Mouse (Mus musculus) midbrain, embryonic 11.5 days (tissue): ENCODE results near the gene Mrps18a. TPM values are rescaled to one million over a fixed set of nuclear protein-coding genes. Genes with fewer than 3 reads are reported as not detected.
A peak's percentile ranks its signal among the peaks of the same experiment; 100 is the strongest.

Experiments
- ATAC-seq: fragments of 200-750 bp; cut with Nextera tagmentation; 2 replicates; pipeline ENCODE4 v1.8.0; 2017; ENCODE audit warnings: moderate TSS enrichment, moderate library complexity; ENCODE audit not compliant: low FRiP score
- DNase-seq: peaks from one replicate; pipeline ENCODE4 v3.0.0; 2015; ENCODE audit warnings: low spot score; ENCODE audit errors: missing footprints
- H3K27ac ChIP-seq: fragments of 300-500 bp; sonication (generic); 2 replicates; pipeline ENCODE4 v1.5.1; 2014; ENCODE audit warnings: low read depth, low read length
- H3K27me3 ChIP-seq: fragments of 300-500 bp; sonication (generic); 2 replicates; pipeline ENCODE4 v1.6.1; 2014; ENCODE audit warnings: mild to moderate bottlenecking, low read length, moderate library complexity, mixed read lengths; ENCODE audit not compliant: control insufficient read depth, insufficient read depth
- H3K36me3 ChIP-seq: fragments of 300-500 bp; sonication (generic); 2 replicates; pipeline ENCODE4 v1.6.1; 2014; ENCODE audit warnings: mild to moderate bottlenecking, low read length, moderate library complexity, mixed read lengths; ENCODE audit not compliant: control insufficient read depth, insufficient read depth
- H3K4me1 ChIP-seq: fragments of 300-500 bp; sonication (generic); 2 replicates; pipeline ENCODE4 v1.6.1; 2014; ENCODE audit warnings: low read length; ENCODE audit not compliant: control insufficient read depth, insufficient read depth
- H3K4me2 ChIP-seq: fragments of 300-500 bp; sonication (generic); 2 replicates; pipeline ENCODE4 v1.6.1; 2014; ENCODE audit warnings: mild to moderate bottlenecking, moderate library complexity
- H3K4me3 ChIP-seq: fragments of 300-500 bp; sonication (generic); 2 replicates; pipeline ENCODE4 v1.5.1; 2014; ENCODE audit warnings: low read depth, low read length
- H3K9ac ChIP-seq: fragments of 300-500 bp; sonication (generic); 2 replicates; pipeline ENCODE4 v1.6.1; 2014; ENCODE audit warnings: low read length
- H3K9me3 ChIP-seq: fragments of 300-500 bp; sonication (generic); 2 replicates; pipeline ENCODE4 v1.6.1; 2016; ENCODE audit warnings: low read length; ENCODE audit not compliant: control insufficient read depth
- WGBS: fragments of 180-500 bp; shearing (Covaris S2); extraction: QIAGEN DNeasy Blood & Tissue Kit; methylation state at CpG from one replicate; pipeline ENCODE4 v1.1.7; 2014; 5-methylcytosine and 5-hydroxymethylcytosine counted together
- polyA plus RNA-seq: library from polyadenylated mRNA; unstranded; fragments of >200 nt; fragmentation: Nextera tagmentation; extraction: Ambion mirVana; gene quantifications from 2 replicates; pipeline ENCODE4 v1.2.1, GENCODE M21; 2014

Gene Mrps18a
- polyA plus RNA-seq, 1 experiment from 2014 or later = 119 TPM

DNA sequence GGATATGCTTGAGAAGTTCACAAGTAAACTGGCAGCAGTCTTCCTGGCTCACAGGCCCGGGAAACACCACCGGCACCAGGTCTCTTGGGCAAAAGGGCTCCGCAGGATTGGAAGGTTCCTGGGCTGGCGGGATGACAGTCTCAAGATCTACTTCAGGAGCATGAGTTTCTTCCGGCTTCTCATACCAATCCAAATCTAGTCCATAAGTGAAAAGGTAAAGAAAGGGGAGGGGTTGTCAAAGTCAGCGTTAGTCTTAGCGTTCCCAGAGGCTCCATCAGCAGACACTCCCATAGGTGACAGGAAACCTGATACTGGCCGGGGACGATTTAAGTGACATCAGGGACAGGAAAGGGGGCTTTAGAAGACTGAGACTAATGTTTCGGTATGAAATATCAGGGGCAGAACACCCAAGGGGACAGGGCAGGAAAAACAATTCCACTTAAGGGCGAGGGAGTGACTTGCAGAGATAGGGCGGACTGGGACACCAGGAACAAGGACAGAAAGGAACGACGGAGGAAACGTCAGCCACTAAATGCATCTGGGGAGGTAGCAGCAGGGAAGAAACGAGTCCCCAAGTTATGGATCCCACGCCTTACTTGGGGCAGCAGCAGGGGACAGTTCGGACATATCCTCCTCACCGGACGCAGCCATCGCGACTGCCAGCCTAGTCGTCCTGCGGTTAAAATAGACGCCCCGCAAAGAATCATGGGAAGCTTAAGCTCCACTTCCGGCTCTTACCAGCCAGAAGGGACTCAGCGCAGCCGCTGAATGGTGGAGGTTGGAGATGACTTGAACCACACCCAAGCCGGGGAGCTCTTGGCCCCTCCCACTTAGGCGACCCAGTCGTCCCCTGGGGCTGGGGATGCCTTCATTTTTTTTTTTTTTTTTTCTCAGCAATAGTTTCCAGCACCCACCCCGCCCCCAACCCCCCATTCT lies 42.3 kb downstream of the Mrps18a start, which contains the start of gene Mad2l1bp:
Mad2l1bp (minus strand) TSS at position 707 of the 936 bp plus-strand sequence.
- ATAC-seq = peak; percentile 93
- DNase-seq = peak; percentile 98
- Histone ChIP-seq H3K9ac (peak within 1 kb of the TSS; percentile 71), H3K4me3 (peak within 1 kb of the TSS; percentile 54), H3K27ac (no peak within 1 kb of the TSS), H3K9me3 (no peaks in the 10 kb centered on the region), H3K27me3 (no peaks in the 10 kb centered on the region), H3K36me3 (peaks cover 1% of the 10 kb centered on the region; the same call in 1 of the 2 replicates), H3K4me1 (peaks cover 5% of the 10 kb centered on the region), H3K4me2 (peak within 1 kb of the TSS; percentile 75)
- WGBS = 9% methylated on average over 33 of the region's 33 CpGs

DNA sequence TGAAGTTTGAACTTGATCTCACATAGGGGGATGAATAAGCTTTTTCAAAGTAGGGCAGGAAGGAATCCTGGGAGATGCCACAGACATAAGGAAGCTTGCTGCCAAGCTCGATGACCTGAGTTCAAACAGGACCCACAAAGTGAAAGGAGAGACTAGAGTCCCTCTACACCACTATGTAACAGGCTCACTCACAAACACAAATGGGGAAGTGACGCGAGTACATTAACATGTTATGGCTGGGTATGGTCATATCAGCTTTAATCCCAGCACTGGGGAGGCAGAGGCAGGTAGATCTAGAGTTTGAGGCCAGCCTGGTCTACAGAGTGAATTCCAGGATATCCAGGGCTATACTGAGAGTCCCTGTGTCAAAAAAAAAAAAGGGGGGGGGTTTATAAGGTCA lies 43.5 kb downstream of the Mrps18a start:
- peak; percentile 70 for DNase-seq
- Histone ChIP-seq H3K4me2 (no peak overlapping the region), H3K27ac (no peak overlapping the region), H3K9me3 (no peaks in the 10 kb centered on the region), H3K36me3 (no peaks in the 10 kb centered on the region), H3K4me3 (no peak overlapping the region), H3K9ac (no peak overlapping the region), H3K27me3 (no peaks in the 10 kb centered on the region), H3K4me1 (peaks cover 5% of the 10 kb centered on the region)
- ATAC-seq = no peak
- WGBS = 89% methylated on average over 3 of the region's 3 CpGs

DNA sequence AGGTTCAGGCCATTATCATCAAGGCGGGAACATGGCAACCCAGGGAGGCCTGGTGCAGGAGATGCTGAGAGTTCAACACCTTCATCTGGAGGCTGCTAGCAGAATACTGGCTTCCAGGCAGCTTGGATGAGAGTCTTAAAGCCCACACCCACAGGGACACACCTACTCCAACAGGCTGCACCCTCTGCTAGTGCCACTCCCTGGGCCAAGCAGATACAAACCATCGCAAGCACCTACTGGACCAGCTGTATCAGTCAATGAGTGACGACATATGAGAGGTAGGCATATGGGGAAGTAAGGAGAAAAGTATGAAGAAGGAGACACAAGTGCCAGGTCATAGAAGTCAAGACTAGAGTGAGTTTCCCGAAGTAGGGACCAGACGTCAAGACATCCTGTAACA lies 45.9 kb downstream of the Mrps18a start:
- WGBS = 82% methylated on average over 5 of the region's 5 CpGs
- no peak for ATAC-seq

DNA sequence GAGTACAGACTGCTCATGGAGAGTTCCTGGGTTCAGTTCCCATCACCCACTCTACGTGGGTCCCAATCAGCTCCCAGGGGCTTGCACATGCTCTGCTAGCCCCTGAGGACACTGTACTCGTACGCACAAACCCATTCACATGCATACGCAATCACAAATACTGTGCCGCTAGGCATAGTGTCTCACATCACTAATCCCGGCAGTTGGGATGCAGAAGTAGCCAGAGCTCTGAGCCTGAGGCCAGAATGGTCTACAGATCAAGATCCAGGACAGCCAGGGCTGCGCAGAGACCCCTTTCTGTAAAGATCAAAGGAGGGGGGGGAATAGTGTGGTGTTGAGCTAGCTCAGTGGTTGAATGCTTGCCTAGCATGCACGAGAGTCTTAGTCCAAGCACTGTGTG lies 46.3 kb downstream of the Mrps18a start:
- Histone ChIP-seq H3K27me3 (no peaks in the 10 kb centered on the region), H3K4me1 (peaks cover 18% of the 10 kb centered on the region), H3K4me3 (no peak overlapping the region), H3K36me3 (no peaks in the 10 kb centered on the region), H3K9ac (no peak overlapping the region), H3K9me3 (no peaks in the 10 kb centered on the region), H3K27ac (no peak overlapping the region), H3K4me2 (no peak overlapping the region)
- DNase-seq (no peak), ATAC-seq (no peak)
- 84% methylated on average over 8 of the region's 8 CpGs for WGBS

More for the DNA sequence above, 45.9 kb downstream of the Mrps18a start:
- H3K4me3 ChIP-seq = no peak overlapping the region
- H3K36me3 ChIP-seq = no peaks in the 10 kb centered on the region
- no peak for DNase-seq
- peaks cover 13% of the 10 kb centered on the region for H3K4me1 ChIP-seq
- no peak overlapping the region for H3K9ac ChIP-seq
- no peak overlapping the region for H3K4me2 ChIP-seq
- H3K27me3 ChIP-seq = no peaks in the 10 kb centered on the region
- no peaks in the 10 kb centered on the region for H3K9me3 ChIP-seq
- H3K27ac ChIP-seq = no peak overlapping the region

DNA sequence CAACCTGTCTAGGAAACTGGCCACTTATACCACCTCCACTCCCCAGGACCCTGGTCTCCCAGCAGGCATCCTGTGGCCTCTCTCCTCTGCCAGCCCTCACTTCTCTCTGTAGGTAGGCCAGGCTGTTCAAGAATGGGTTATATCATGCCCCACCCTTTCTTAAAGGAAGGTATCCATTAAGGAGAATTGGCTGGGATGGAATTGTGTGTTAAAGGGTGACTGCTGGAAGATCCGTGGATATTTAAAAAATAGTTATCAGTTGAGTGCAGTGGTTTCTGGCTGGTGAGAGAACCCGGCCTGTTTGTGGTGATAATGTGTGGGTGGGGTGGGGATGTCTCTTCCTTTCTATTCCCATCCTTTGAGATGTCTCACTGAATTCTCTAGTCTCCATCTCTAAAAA lies 48.5 kb downstream of the Mrps18a start:
- H3K4me2 ChIP-seq = no peak overlapping the region
- ATAC-seq (no peak), DNase-seq (no peak)
- WGBS = 69% methylated on average over 2 of the region's 2 CpGs
- no peak overlapping the region for H3K27ac ChIP-seq
- no peak overlapping the region for H3K9ac ChIP-seq
- H3K4me1 ChIP-seq = peaks cover 15% of the 10 kb centered on the region
- H3K9me3 ChIP-seq = no peaks in the 10 kb centered on the region
- no peaks in the 10 kb centered on the region; the same call in 1 of the 2 replicates for H3K36me3 ChIP-seq
- H3K4me3 ChIP-seq = no peak overlapping the region
- H3K27me3 ChIP-seq = no peaks in the 10 kb centered on the region

DNA sequence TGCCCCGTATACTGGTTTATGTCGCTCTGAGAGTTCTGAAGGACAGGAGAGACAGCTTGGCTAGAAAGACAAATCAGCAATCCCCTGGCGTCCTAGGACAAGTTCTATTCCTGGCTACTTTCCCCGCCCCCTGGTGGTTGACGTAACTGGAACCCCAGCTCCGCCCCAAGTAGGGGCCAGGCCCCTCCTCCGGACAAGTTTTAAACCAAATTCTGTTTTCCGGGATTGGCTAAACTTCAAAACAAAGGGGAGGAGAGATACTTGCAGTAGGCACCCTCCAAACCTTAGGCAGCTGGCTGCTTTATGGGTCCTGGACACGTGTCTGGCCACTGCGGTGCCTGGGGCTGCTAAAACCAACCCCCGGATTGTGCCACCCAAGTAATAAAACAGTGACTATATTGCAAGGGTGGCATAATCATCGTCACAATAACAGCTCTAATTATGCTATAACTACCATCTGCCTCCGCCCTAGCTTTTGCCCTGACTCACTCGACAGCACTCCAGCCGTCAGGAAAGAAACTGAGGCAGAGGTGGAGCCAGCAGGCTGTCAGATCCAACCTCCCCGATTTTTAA lies 49.4 kb downstream of the Mrps18a start:
- peak; percentile 96 for DNase-seq
- peak; percentile 65 for ATAC-seq
- Histone ChIP-seq H3K27me3 (no peaks in the 10 kb centered on the region), H3K4me3 (peak overlapping the region; percentile 64), H3K36me3 (peaks cover 3% of the 10 kb centered on the region; the same call in 1 of the 2 replicates), H3K27ac (peak overlapping the region; percentile 49), H3K4me1 (peaks cover 15% of the 10 kb centered on the region), H3K4me2 (peak overlapping the region; percentile 87), H3K9ac (peak overlapping the region; percentile 66), H3K9me3 (no peaks in the 10 kb centered on the region)
- 1% methylated on average over 16 of the region's 16 CpGs for whole genome bisulfite sequencing

DNA sequence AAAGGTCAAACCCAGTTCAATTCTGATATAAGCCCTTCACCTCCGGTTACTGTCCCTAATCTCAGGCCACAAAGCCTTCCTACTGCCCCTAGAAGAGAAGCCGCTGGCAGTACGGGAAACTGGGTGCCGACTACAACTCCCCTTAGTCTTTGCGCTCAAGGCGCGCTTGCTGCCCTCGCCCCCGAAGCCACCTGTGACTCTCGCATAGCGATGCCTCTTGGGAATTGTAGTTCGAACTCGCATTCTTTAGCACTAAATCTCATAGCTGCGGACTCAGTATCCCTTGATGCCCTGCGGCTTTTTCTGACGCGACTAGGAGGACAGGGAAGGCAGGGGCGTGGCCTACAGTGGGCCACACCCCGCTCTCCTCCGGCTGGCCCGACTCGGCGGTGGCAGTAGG lies 49.9 kb downstream of the Mrps18a start, which contains the start of gene Gtpbp2:
Gtpbp2 (plus strand) TSS at position 347 of the 400 bp plus-strand sequence.
- Histone ChIP-seq H3K4me1 (peaks cover 15% of the 10 kb centered on the region), H3K4me3 (peak within 1 kb of the TSS; percentile 64), H3K4me2 (peak within 1 kb of the TSS; percentile 87), H3K27me3 (no peaks in the 10 kb centered on the region), H3K9ac (peak within 1 kb of the TSS; percentile 76), H3K27ac (peak within 1 kb of the TSS; percentile 49), H3K36me3 (peaks cover 7% of the 10 kb centered on the region; the same call in 1 of the 2 replicates), H3K9me3 (no peaks in the 10 kb centered on the region)
- ATAC-seq = peak; percentile 96
- peak; percentile 100 for DNase-seq
- under 1% methylated on average over 23 of the region's 23 CpGs for WGBS

DNA sequence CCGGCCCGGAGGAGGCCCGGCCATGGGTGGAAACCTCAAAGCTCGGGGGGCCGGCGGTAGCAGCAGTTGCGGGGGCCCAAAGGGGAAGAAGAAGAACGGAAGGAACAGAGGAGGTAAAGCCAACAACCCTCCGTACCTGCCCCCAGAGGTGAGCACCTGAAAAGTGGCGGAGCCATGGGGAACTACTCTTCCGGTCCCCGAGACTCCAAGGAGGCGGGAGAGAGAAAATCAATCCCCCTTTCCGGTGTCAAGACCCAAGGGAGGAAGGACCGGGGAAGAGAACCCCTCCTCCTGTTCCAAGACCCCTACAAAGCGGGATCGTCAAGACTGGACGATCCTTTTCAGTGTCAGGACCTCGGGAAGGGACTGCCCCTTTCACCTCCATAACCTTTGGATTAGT lies 50.4 kb downstream of the Mrps18a start:
- peak overlapping the region; percentile 49 for H3K4me2 ChIP-seq
- H3K4me3 ChIP-seq = peak overlapping the region; percentile 64
- H3K9ac ChIP-seq = peak overlapping the region; percentile 76
- DNase-seq (peak; percentile 91), ATAC-seq (peak; percentile 56)
- H3K27ac ChIP-seq = no peak overlapping the region; the same call in 1 of the 2 replicates
- peaks cover 15% of the 10 kb centered on the region for H3K4me1 ChIP-seq
- WGBS = 0% methylated on average over 19 of the region's 19 CpGs
- H3K9me3 ChIP-seq = no peaks in the 10 kb centered on the region
- peaks cover 7% of the 10 kb centered on the region; the same call in 1 of the 2 replicates for H3K36me3 ChIP-seq
- no peaks in the 10 kb centered on the region for H3K27me3 ChIP-seq

DNA sequence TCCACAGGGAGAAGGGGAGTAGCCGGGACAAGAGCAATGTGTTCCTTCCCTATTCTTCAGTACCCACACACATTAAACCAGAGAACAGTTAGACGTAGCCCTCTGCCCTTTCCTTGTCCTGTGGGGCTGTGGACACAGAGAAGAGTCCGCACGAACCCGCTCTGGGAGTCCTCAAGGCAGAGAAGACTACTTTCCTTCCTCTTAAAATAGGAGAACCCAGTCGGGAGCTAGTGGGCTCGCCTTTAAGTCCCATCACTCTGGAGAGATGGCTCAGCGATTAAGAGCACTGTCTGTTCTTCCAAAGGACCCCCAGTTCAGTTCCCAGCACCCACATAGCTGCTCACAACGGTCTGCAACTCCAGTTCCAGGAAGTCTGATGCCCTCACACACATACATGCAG lies 50.9 kb downstream of the Mrps18a start:
- Histone ChIP-seq H3K4me1 (peaks cover 15% of the 10 kb centered on the region), H3K9me3 (no peaks in the 10 kb centered on the region), H3K36me3 (peaks cover 11% of the 10 kb centered on the region; the same call in 1 of the 2 replicates), H3K4me2 (peak overlapping the region; percentile 49), H3K27me3 (no peaks in the 10 kb centered on the region), H3K27ac (no peak overlapping the region), H3K9ac (peak overlapping the region; percentile 76), H3K4me3 (peak overlapping the region; percentile 64)
- 50% methylated on average over 9 of the region's 9 CpGs for WGBS
- ATAC-seq (no peak), DNase-seq (no peak)
